Mouse (Mus musculus) MEL (cell line): Measurements from ENCODE around the gene Krt90.

Experiments used
- BHLHE40 ChIP-seq: IDR thresholded peaks from 2 replicates; pipeline ENCODE4 v1.6.1; 2012; ENCODE audit warnings: low read depth, mild to moderate bottlenecking, inconsistent platforms, low read length, improper control_type of control experiment, borderline replicate concordance
- CHD2 ChIP-seq: IDR thresholded peaks from 2 replicates; pipeline ENCODE4 v1.6.1; 2011; ENCODE audit warnings: low read length, improper control_type of control experiment
- CTCF ChIP-seq, 3 experiments: IDR thresholded peaks in 2 of 3; conservative IDR thresholded peaks in 1 of 3; 2 replicates each; pipeline ENCODE4 v1.5.1; 2011 to 2012; ENCODE audit warnings: low read length in 3 of 3, low read depth in 2 of 3, mild to moderate bottlenecking in 2 of 3, improper control_type of control experiment in 1 of 3, inconsistent platforms in 1 of 3, mixed read lengths in 1 of 3, moderate library complexity in 1 of 3; ENCODE audit not compliant: control insufficient read depth in 1 of 3, insufficient read depth in 1 of 3, poor library complexity in 1 of 3, severe bottlenecking in 1 of 3
- E2F4 ChIP-seq: IDR thresholded peaks from 2 replicates; pipeline ENCODE4 v1.6.1; 2011; ENCODE audit warnings: low read depth, low read length, improper control_type of control experiment, borderline replicate concordance
- EP300 ChIP-seq, 2 experiments: IDR thresholded peaks; 2 replicates each; pipeline ENCODE4 v1.6.1; 2011; ENCODE audit warnings: improper control_type of control experiment in 2 of 2, low read length in 2 of 2, low read depth in 1 of 2, mild to moderate bottlenecking in 1 of 2
- ETS1 ChIP-seq: IDR thresholded peaks from 2 replicates; pipeline ENCODE4 v1.6.1; 2012; ENCODE audit warnings: low read depth, mild to moderate bottlenecking, inconsistent platforms, low read length, improper control_type of control experiment, moderate library complexity
- GABPA ChIP-seq: IDR thresholded peaks from 2 replicates; pipeline ENCODE4 v1.6.1; 2012; ENCODE audit warnings: low read depth, mild to moderate bottlenecking, inconsistent platforms, low read length, improper control_type of control experiment, moderate library complexity
- GATA1 ChIP-seq: IDR thresholded peaks from 2 replicates; pipeline ENCODE4 v1.6.1; 2011; ENCODE audit warnings: low read depth, low read length, improper control_type of control experiment
- POLR2A ChIP-seq, 2 experiments: IDR thresholded peaks; 2 replicates each; pipeline ENCODE4 v1.6.1; 2011 to 2012; ENCODE audit warnings: low read length in 2 of 2, mild to moderate bottlenecking in 2 of 2, control low read depth in 1 of 2, improper control_type of control experiment in 1 of 2, low read depth in 1 of 2, moderate library complexity in 1 of 2; ENCODE audit not compliant: control insufficient read depth in 1 of 2, insufficient read depth in 1 of 2, poor library complexity in 1 of 2
- POLR2AphosphoS5 ChIP-seq: IDR thresholded peaks from 2 replicates; pipeline ENCODE4 v1.6.1; 2012; ENCODE audit warnings: low read depth, borderline replicate concordance, mild to moderate bottlenecking, inconsistent platforms, low read length, moderate library complexity, mixed read lengths
- TAL1 ChIP-seq: IDR thresholded peaks from 2 replicates; pipeline ENCODE4 v1.6.1; 2012; ENCODE audit warnings: mild to moderate bottlenecking, inconsistent platforms, low read length, moderate library complexity, mixed read lengths
- ZKSCAN1 ChIP-seq: IDR thresholded peaks from 2 replicates; pipeline ENCODE4 v1.6.1; 2012; ENCODE audit warnings: low read depth, mild to moderate bottlenecking, inconsistent platforms, low read length, improper control_type of control experiment, moderate library complexity

DNA sequence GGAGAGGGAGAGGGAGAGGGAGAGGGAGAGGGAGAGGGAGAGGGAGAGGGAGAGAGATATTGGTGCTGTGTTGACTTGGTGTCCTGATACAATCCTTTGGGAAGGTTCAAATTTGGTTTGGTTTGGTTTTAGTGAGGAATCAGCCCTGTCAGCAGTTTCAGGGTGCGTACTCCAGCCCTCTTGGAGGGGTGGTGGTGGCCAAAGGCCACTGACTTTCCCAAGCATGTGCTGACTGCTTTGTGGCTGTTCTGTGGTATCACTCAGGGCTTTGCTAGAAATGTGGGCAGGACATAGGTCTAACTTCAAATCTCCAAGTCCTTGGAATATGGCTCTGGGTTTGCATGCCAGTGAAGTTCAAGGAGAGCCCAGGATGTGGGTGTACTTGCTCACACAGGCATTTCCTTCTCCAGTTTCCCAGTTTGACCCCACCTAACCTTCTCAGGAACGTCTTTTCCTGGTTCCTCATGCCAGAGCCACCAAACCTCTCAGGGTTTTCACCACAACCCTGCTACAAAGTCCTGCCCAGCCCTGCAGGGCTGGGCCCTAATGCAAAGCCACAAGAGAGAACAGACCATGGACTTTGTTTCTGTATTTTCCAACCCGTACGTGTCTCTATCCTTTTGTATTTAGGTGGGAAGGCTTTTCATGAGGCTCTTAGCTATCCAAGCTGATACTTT, 40.1 kb downstream of the Krt90 start:
- no peak for TF ChIP-seq POLR2A (IDR thresholded peaks at IDR 0.05; ENCODE audit: control insufficient read depth in 1 of 2, insufficient read depth in 1 of 2, low read depth in 1 of 2, low read length in 2 of 2, poor library complexity in 1 of 2)
- no peak for TF ChIP-seq E2F4
- no peak for TF ChIP-seq ETS1
- TF ChIP-seq CTCF (IDR thresholded peaks at IDR 0.05 in 2 of 3, conservative IDR thresholded peaks at IDR 0.05 in 1 of 3; ENCODE audit: control insufficient read depth in 1 of 3, insufficient read depth in 1 of 3, low read depth in 2 of 3, low read length in 3 of 3, poor library complexity in 1 of 3, severe bottlenecking in 1 of 3) = no peak
- TF ChIP-seq POLR2AphosphoS5 = no peak
- TF ChIP-seq EP300 (IDR thresholded peaks at IDR 0.05; ENCODE audit: low read depth in 1 of 2, low read length in 2 of 2) = no peak
- no peak for TF ChIP-seq TAL1
- no peak for TF ChIP-seq BHLHE40
- no peak for TF ChIP-seq GABPA
- no peak for TF ChIP-seq CHD2
- TF ChIP-seq ZKSCAN1 = no peak
- TF ChIP-seq GATA1 = no peak
